Mouse (Mus musculus): ENCODE results near the gene Irak4.

Gene Irak4

DNA sequence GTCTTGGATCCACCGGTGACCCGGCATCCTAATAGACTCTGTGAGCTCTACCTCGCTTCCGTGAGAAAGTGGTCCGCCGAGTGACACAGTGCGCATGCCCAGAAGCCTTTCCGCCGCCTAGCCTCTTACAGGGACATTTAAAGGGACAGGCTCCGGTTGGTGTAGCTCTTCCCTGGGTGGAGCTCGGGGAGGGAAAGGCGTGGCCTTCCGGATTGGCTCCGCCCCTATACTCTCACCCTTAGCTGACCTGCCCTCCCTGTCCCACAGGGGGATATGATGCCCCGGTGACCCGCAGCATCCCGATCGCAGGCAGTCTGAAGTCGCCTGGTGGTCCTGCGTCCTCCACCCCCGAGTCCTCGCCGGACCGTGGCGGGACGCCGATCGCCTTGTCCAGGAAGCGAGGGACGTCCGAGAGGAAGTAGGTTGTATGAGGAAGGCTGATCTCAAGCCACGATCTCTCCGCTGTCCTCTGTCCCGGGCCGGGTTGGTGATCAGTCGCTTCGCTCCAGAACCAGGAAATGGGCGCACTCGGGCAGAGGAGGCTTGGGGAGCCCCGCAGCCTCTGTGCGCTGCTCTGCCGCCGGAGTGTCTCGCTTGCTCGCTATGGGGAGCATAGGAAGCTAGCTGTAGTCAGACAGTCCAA is at the start of gene Irak4, which contains the start of gene Pus7l:
Irak4 (plus strand) TSS at position 235 of the 643 bp plus-strand sequence.
Pus7l (minus strand) TSS at position 139 of the 643 bp plus-strand sequence.
- peak; percentile 90 to 95 for DNase-seq

DNA sequence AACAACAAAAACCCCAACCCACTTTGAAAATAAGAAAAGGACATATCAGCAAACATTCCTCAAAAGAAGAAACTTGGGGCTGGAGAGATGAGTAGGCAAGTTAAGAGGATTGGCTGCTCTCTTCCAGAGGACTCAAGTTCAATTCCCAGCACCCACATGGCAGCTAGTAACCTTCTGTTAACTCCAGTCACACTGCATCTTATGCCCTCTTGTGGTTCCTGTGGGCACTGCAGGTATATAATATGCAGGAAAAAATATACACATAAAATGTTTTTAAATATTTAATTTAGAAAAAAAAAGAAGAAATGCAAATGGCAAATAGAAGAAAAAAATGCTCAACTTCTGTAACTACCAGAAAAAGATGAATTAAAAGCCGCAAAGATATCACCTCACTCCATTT is 49.0 kb upstream of the Irak4 start:
- no peak for DNase-seq

GRCm38 (mm10) chr15:94495936-94496335 is 47.5 kb upstream of the Irak4 start:
- no peak for DNase-seq

- DNase-seq, result no peak
Observed at GRCm38 (mm10) chr15:94499260-94499659, 44.2 kb upstream of the Irak4 start.

- DNase-seq, result no peak
Observed at GRCm38 (mm10) chr15:94503451-94504215, 39.8 kb upstream of the Irak4 start.

DNA sequence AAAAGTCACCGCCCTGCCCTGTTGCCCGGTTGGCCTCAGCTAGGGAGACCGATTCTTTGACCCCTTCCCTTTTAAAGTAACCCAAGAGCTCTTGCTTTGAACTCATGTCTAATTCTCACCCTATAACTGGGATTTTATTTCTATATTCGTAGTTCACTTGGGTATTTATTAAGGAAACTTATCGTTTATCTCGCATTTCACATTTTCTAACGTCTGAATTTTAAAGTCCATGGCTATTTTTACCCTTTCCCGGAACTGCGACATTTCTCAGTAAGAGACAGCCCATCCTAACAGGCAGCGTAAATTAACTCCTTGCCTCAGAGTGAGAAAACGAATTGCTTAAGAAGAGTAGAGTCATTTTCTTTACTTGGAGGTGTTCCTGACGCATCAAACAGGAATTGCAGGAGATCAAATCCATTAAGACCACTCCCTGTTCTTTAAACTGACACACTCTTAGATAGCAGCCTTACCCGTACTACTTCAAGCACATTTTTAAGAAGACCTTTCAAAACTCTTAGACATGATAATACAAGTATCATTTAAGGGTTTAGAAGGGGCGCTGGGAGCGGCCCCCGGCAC is 25.4 kb upstream of the Irak4 start:
- no peak for DNase-seq

DNA sequence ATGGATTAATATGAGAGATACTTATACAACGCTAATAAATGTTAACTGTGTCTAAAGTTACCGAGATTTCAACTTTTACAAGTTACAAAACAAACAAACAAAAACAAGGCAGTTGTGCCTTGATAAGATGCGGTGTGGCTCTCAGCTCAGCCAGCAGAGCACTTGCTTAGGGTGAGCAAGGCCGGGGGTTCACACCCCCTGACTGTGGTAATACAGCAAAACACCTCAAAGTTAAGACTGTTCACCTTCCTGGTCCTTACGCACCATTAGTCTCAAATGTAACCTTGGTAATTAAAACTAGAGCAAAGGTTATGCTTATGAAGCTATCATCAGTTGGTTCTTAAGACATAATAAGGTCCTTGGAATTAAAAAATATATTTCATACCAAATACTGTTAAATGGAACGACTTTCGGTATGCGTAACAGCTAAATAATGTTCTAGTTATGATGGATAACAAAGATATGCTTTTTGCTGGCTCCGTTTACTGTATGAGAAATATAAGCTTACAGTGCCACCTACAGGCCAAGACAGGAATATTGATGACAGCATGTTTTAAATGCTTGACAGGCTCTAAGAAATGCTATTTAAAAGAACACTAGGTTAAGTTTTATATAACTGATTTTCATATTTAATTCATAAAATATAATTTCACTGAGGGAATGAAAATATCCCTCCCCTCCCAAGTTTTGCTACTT is 23.1 kb upstream of the Irak4 start:
- DNase-seq, result no peak

- no peak for DNase-seq
Observed at GRCm38 (mm10) chr15:94520959-94521358, 22.5 kb upstream of the Irak4 start.

DNA sequence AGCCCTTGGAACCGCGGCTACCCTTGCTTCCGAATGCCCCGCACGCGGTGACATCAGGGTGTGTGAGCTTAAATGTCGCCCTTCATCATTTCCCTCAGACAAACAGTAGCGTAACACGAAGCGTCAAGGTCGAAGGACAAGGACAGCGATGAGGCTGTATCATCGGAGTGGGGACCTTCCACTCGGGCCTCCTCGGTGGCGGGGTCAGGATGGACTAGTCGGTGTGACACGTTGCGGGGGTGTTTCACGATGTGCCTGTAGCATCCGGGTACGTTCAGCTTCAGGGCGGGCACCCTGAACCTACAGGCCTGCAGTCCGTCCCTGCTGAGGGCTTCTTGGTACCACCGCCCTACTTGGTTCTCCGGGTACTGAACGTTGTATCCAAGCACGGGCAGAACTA is 20.2 kb upstream of the Irak4 start:
- DNase-seq, result no peak

GRCm38 (mm10) chr15:94524956-94525355 is 18.5 kb upstream of the Irak4 start:
- no peak for DNase-seq

DNA sequence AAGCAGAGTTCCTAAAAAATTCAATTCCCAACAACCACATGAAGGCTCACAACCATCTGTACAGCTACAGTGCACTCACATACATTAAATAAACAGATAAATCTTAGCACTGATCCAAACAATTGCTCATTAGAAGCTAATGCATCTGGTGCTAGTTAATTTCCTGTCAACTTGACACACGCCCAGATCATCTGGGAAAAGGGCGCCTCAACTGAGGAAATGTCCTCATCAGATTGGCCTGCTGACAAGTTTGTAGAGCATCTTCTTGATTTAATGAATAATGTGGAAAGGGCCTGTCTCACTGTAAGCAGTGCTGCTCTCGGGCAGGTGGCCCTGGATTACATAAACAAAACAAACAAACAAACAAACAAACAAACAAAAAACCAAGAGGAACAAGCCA is 12.9 kb upstream of the Irak4 start:
- no peak for DNase-seq

DNA sequence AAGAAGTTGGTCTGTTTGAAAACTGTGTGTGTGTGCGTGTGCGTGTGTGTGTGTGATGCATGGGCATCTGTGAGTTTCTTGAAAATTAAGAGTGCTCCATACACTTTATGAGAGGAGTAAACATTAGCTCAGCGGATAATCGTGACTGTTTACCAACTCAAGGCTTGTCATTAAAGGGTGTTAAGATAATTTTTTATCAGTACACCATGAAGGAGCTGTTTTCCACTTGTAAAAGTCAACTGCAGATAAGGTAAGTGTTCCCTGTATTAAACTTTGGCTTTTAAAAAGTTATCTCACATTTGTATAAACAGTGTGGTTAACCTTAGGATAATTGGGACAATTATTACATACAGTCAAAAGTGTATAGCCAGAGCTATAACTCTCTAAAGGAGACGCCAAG is 11.1 kb upstream of the Irak4 start:
- DNase-seq, result no peak

DNA sequence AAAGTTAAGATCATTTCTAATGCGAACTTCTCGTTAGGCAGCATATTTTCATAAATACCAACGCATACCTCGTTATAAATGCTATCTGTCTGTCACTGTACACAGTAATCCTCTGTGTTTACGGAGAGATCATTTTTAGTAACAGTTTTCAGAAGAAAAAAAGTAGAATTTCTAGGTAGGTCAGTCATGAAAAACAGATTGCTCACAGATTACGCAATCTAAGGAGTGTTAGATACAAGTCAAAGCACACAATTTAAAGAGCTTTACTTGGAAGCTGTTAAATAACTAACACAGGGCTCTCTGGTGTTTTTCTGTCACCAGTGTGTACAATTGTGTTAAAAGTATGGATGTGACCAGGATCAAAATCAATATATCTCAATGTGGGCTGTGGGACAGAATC is 10.5 kb upstream of the Irak4 start:
- no peak for DNase-seq

DNA sequence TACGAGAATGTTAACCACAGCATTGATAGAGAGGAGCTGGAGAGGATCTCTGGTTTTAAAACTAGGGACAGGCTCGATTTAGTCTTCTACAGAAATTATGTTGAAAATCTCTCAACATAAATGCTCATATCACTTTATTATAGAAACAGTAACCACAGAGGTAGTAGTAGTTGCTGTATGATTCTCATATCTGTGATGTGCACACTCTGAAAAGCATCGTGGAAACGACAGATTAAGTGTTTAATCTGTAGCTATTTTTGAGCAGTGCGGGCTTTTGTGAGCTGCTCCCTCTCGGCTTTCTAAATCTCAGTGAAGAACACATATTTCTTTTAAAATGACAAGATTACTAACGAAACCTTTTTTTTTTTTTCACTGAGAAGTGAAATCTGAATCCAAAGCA is 7.9 kb upstream of the Irak4 start:
- DNase-seq, result no peak

DNA sequence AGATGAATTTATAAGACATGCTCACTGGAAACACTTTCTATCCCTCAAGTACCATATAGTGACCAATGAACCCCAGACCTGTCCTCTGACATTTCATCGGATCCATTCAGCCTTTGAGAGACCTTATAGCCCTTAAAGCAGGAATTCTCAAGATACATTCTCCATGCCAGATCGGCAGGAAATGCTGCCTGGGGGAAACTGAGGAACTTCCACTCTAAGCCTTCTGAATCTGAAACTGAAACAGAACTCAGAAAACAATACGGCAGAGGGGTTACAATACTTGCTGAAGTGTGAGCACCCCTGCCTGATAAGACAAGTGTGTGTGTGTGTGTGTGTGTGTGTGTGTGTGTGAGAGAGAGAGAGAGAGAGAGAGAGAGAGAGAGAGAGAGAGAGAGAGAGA is 4.1 kb upstream of the Irak4 start:
- DNase-seq, result no peak

GRCm38 (mm10) chr15:94542567-94543408 is 655 bp upstream of the Irak4 start:
- DNase-seq, result no peak

- no peak for DNase-seq
Observed at GRCm38 (mm10) chr15:94544052-94544636, 701 bp downstream of the Irak4 start.

GRCm38 (mm10) chr15:94544844-94545243 is 1.4 kb downstream of the Irak4 start:
- DNase-seq, result no peak

DNA sequence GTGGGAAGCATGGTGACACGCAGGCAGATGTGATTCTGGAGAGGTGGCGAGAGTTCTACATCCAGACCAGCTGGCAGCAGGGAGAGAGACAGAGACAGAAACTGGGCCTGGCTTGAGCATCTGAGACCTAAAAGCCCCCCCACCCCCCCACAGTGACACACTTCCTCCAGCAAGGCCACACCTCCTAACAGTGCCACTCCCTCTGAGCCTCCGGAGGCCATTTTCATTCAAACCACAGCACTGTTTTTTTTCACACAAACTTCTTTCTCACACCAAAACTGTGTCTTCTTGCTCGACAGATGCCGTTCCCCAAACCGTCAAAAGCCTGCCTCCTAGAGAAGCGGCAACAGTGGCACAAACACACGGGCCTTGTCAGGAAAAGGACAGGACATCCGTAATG is 10.1 kb downstream of the Irak4 start:
- DNase-seq, result no peak

DNA sequence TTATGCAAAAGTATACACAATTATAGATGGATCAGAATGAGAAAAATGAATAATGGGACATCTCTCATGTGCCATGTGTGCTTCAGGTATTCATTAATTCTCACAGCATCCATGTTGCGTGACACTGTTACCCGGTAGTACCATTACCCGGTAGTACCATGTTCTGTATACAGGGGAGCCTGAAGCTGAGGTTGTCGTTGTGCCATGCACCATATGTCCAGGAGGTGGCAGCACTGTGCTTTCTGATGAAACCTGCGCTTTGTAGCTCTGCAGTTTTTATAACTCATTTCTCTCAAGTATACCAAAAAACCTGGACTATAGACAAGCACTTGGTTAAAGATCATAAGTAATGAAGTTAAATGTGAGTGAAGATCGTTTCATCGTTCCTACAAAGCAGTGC is 14.0 kb downstream of the Irak4 start:
- DNase-seq, result peak; percentile 44 to 47

- no peak for DNase-seq
Observed at GRCm38 (mm10) chr15:94558895-94559656, 15.6 kb downstream of the Irak4 start.

Data from thymus, adult 18-20 months (tissue).